Mouse (Mus musculus) frontal cortex, postnatal 36 days (tissue): ENCODE measurements around the gene Rad23b.
"Not testable (repeated sequence)": the region's sequence is repeated elsewhere in the genome, so short reads cannot be mapped to it uniquely, and the experiment has no call there.

Experiments
- DNase-seq, 2 experiments: peaks; one replicate each; pipeline ENCODE4 v3.0.0; 2022; ENCODE audit warnings: low spot score in 2 of 2

Gene Rad23b

GRCm38 (mm10) chr4:55349452-55350218 lies at the start of gene Rad23b:
Rad23b (plus strand) TSS chr4:55350043.
- DNase-seq, result peak; percentile 100

- no peak for DNase-seq
Observed at GRCm38 (mm10) chr4:55304121-55304520, 45.7 kb upstream of the Rad23b start.

GRCm38 (mm10) chr4:55306636-55307035 lies 43.2 kb upstream of the Rad23b start:
- DNase-seq, result no peak

DNA sequence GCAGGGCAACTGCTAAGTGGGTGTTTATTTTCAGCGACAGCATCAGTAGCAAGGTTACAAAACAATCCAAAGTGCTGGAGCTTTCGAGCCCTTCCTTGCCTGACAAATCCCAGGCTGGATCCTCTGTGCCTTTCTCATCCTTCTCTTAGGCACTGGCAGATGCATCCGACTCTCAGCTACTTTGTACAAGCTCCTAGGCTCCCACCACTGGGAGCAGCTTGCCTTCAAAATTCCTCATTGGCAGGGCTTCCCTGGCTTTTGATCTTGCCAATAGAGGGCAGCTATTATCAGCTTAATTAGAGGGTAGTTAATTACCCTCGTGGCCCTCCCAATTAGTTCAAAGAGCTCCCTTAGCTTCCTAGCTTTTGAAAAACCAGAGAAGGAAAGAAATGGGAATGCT lies 33.1 kb upstream of the Rad23b start:
- DNase-seq, result peak in 1 of 2 experiments; percentile 31

GRCm38 (mm10) chr4:55318350-55318749 lies 31.5 kb upstream of the Rad23b start:
- not testable (repeated sequence) for DNase-seq

DNA sequence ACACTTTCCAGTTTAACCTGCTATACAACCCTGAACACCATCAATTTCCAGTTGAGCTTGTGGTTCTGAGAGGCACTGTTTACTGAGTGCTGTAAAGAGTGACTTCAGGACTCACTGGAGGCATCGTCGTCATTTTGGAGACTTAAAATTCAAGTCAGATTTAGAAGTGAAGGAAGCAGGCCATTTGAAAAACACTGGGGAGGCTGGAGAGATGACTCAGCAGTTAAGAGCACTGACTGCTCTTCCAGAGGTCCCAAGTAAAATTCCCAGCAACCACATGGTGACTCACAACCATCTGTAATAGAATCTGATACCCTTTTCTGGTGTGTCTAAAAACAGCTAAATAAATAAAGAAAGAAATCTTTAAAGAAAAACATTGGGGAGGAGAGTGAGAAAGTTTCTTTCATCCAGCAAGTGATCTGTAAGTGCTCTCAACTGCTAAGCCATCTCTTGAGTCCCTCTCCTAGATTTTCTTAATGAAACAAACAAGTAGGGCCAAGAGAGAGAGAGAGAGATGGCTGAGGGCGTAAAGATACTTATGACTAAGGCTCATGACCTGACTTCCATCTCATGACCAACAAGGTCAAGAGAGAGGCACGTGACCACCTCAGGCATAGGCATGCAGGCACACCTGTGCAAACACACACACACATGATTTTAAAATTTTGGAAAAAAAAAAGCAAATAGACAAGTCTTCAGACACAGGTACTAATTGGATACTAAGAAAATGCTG lies 23.9 kb upstream of the Rad23b start:
- peak in 1 of 2 experiments; percentile 12 for DNase-seq

DNA sequence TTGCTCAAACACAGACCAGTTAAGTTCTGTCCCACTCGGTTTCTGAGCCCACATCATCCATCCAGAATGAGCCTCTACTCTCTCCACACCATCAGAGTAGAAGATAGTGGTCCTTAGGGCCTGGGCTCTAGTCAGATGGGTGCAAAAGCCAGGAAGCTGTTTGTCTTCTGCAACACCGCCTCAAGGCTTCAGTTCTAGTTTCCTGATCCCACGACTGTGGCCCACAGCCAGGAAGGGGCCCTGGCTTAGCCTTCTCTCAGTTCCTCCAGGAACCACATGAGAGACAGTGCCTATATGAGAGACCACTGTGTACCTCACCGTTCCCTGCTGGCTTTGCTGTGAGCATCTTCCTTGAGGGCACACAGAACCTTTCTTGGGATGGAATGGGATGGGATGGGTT lies 22.3 kb upstream of the Rad23b start:
- DNase-seq, result no peak

DNA sequence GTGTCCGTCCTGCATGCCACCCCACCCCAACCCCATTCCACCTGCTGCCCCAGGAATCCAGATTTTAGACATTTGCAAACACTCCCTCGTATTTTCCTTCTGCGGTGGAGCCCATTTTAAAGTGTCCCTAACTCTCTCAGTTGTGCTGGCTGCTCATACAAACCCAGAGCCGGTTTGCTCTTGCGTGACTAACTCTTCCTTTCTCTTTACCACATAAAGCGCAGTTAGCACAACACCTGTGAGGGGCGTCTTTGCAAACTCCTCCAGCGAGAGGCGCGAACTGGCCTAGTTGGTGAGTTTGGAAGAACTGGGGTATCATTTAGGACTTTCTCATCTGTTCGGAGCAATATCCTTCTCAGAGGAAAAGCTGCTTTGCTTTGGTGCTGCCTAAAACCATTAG lies 21.4 kb upstream of the Rad23b start:
- DNase-seq, result no peak

GRCm38 (mm10) chr4:55328928-55329327 lies 20.9 kb upstream of the Rad23b start:
- DNase-seq, result not testable (repeated sequence)

DNA sequence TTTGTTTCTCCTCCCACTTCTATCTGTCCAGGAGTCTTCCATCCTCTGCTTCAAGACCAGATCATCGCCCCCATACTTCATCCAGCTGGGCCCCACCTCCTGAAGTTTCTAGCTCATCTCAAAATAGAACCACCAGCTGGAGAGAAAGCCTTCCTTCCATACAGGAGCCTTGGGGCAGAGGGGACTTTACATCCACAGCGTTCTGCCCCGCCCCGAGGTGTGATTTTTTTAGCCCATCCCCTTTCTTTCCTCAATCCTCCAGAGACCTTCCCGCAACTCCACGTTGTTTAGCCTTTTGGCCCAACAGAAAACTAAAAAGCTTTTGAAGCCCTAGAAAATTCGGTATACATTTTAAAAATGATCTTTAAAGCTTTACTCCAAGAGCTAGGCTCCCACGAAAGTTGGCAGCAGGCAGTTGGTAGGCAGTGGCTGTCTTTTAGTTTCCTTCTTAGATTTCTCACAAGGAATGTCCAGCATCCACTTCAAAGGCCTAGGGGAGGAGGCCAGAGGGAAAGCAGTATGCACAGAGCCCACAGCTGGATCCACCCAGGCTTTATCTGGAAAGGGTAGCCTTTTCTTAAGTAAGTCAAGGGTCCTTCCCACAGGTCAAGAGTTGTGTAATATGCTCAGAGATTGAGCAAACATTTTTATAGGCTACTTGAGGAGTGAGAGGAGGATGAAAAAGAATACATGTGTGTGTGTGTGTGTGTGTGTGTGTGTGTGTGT lies 20.1 kb upstream of the Rad23b start:
- peak; percentile 54 to 77 for DNase-seq

DNA sequence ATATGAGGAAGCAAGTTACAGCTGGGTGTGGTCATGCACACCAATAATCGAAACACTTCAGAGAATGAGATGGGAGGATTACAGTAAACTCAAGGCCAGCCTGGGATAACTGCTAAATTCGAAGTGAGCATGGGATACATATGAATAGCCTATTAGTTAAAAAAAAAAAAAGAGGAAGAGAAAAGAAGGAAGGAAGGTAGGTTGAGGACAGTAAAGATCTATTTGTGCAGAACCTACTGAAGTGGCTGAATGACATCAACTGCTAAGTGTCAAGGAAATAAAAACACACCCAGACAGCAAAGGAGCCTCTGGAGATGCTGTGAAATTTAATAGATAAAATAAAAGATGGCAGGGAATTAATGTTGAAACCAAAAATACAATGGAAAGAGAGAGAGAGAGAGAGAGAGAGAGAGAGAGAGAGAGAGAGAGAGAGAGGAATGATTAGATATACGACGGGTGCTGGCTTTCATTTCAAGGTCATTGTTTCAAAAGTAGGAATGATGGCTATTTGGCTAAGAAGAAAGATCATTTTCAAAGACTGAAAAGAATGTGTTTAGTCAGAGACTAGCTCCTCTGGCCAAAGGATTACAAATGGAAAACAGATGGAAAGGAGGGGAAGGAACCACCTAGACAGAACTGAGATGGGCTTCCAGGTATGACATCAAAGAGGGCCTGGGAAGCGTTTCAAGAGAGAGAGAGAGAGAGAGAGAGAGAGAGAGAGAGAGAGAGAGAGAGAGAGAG lies 14.6 kb upstream of the Rad23b start:
- DNase-seq, result no peak

DNA sequence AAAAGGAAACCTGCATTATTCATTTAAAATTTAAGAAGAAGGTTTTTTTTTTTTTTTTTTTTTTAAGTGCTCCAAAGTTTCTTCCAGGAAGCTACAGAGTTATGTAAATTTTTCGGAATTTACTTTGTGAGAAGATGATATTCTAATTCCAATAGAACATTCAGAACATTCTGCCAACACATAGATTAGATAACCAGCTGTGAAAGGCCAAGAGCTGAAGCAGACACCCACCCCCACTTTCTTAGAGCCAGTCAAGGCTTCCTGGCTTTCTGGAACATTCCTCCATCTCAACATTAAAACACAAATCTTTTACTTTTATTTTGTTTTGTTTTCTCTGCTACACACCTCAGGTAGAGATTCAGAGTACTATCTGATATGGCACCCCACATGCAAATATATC lies 10.9 kb upstream of the Rad23b start:
- no peak for DNase-seq

DNA sequence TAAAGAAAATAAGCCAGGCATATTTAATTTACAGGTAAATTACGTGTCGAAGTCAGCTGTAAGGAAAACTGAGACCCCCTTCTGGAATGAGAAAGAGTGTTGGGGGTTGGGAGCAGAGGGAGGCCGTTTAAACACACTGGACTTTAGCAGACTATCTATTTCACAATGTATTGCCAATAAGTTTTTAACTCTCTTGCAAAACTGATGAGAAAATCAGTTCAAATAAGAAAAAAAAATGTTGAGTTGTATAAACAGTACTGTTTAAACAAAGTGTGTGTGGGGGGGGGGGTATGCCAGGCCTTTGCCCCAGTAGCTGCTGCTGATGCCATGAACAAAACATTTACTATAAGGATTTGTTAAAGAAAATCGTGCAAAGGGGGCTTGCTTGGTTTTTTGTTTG lies 10.5 kb upstream of the Rad23b start:
- DNase-seq, result no peak

GRCm38 (mm10) chr4:55341797-55342196 lies 8.0 kb upstream of the Rad23b start:
- DNase-seq, result no peak

DNA sequence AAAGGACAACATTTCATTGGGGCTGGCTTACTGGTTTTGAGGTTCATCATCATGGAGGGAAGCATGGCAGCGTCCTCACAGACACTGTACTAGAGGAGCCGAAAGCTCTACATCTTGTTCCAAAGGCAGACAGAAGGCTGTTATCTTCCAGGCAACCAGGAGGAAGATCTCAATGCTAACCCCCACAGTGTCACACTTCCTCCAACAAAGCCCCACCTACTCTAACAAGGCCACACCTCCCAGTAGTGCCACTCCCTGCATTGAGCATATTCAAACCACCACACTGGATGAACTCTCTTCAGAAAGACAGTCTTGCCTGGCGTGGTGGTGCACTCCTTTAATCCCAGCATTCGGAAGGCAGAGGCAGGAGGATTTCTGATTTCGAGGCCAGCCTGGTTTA lies 7.2 kb upstream of the Rad23b start:
- no peak for DNase-seq

DNA sequence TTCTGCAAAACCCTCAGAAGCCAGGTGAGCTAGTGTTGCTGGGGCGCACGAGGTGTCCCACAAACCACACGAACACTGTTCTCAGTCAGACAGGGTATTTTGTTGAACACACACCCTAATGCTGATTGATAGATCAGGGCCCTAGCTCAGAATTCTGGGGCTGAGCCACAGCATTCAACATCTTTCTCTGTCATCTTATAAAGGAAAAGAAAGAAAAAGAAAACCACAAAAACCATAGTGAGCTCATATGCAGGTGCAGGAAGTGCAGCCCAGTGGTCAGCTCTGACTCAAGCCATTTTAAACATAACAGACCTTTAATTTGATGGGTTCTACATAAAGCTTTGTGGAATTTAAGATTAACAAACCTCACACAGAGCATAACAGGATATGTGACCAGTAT lies 6.6 kb upstream of the Rad23b start:
- no peak for DNase-seq

- no peak for DNase-seq
Observed at GRCm38 (mm10) chr4:55348759-55349451, 938 bp upstream of the Rad23b start.

DNA sequence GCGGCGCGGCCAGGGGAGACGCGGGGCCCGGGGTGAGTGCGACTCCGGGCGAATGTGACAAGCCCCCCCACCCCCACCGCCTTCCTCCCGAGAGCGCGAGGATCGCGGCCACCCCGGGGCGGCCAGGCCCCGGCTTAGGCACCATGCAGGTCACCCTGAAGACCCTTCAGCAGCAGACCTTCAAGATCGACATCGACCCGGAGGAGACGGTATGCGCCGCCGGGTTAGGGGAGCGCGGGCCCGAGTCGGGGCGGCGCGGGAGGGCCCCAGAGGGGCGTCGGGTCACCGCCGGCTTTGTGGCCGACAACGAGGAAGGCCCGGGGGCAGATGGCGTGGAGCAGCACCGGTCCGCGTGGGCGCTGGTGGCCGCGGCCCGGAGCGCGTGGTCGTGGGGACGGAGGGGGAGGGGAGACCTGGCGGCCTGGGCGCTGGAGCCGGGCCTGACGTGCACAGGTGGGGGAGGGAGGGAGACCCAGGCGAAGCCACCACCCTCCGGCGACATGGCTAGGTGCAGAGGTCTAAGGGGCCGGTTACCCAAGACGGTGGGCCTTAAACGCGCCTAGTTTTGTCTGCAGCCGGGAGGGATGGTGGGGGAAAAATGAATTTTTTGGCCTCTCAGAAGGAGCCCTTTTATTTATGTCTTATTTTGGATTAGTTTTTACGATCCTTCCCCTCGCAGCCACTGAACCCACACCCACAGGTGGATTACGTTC lies 532 bp downstream of the Rad23b start:
- DNase-seq, result peak in 1 of 2 experiments; percentile 31

DNA sequence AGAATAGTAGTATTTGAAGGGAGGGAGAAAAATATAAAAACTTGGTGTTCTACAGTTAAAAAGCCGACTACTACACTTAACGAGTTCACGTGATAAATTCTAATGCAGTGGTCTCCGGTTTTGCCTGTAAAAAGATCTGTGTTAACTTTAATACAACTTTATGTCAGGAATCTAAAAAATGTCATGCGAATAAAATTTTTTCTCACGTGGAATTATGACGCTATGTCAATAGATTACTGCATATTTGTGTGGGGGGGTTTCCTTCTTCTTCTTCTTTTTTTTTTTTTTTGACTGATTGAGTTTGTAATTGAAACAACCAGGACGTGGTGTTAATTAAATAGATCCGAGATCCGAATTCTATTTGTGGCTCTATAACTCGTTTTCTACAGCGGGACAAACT lies 1.2 kb downstream of the Rad23b start:
- no peak for DNase-seq

- no peak for DNase-seq
Observed at GRCm38 (mm10) chr4:55351860-55352259, 2.0 kb downstream of the Rad23b start.

GRCm38 (mm10) chr4:55354038-55354437 lies 4.2 kb downstream of the Rad23b start:
- DNase-seq, result no peak
